Mouse (Mus musculus): ENCODE data around the gene Specc1l. TPM values are rescaled to one million over a fixed set of nuclear protein-coding genes. Genes with fewer than 3 reads are reported as not detected.

Gene Specc1l
- polyA plus RNA-seq (2015; fragmentation: Nextera tagmentation; extraction: Ambion mirVana), result 30.9 and 32.1 TPM in 2 replicates

GRCm38 (mm10) chr10:75211807-75212645 is at the start of gene Specc1l:
Gene Specc1l, plus strand, starts transcription at chr10:75212073.
- Histone ChIP-seq H3K9ac (peak within 1 kb of the TSS; percentile 50), H3K27me3 (no peaks in the 10 kb centered on the region), H3K27ac (replicated peaks) (peak within 1 kb of the TSS; percentile 99), H3K4me3 (replicated peaks) (peak within 1 kb of the TSS; percentile 58), H3K9me3 (replicated peaks) (no peaks in the 10 kb centered on the region), H3K4me1 (peaks cover 6% of the 10 kb centered on the region), H3K36me3 (no peaks in the 10 kb centered on the region), H3K4me2 (replicated peaks) (peak within 1 kb of the TSS; percentile 56)
- ATAC-seq (ENCODE audit: insufficient number of reproducible peaks, low FRiP score, low TSS enrichment, low read depth), result peak; percentile 99
- under 1% methylated on average over 74 of the region's 80 CpGs for WGBS

- Histone ChIP-seq H3K36me3 (peaks cover 60% of the 10 kb centered on the region), H3K4me2 (replicated peaks) (no peak overlapping the region), H3K4me1 (no peaks in the 10 kb centered on the region), H3K4me3 (replicated peaks) (no peak overlapping the region), H3K9me3 (replicated peaks) (no peaks in the 10 kb centered on the region), H3K27me3 (no peaks in the 10 kb centered on the region), H3K9ac (no peak overlapping the region), H3K27ac (replicated peaks) (peak overlapping the region; percentile 44; the same call in 1 of the 2 replicates)
- ATAC-seq (ENCODE audit: insufficient number of reproducible peaks, low FRiP score, low TSS enrichment, low read depth), result no peak
- WGBS, result 55% methylated on average over 10 of the region's 10 CpGs
Measured at GRCm38 (mm10) chr10:75165825-75166481, 45.9 kb upstream of the Specc1l start.

GRCm38 (mm10) chr10:75166601-75167000 is 45.3 kb upstream of the Specc1l start:
- Histone ChIP-seq H3K27me3 (no peaks in the 10 kb centered on the region), H3K36me3 (peaks cover 61% of the 10 kb centered on the region), H3K27ac (replicated peaks) (peak overlapping the region; percentile 44; the same call in 1 of the 2 replicates), H3K9me3 (replicated peaks) (no peaks in the 10 kb centered on the region), H3K4me3 (replicated peaks) (no peak overlapping the region), H3K9ac (no peak overlapping the region), H3K4me2 (replicated peaks) (no peak overlapping the region), H3K4me1 (no peaks in the 10 kb centered on the region)
- 74% methylated on average over 4 of the region's 4 CpGs for WGBS
- no peak for ATAC-seq (ENCODE audit: insufficient number of reproducible peaks, low FRiP score, low TSS enrichment, low read depth)

- 0 out of 2 replicates have a peak, but pooled peaks cover 4% of the 10 kb centered on the region for H3K4me1 ChIP-seq
- H3K4me2 ChIP-seq (replicated peaks), result no peak overlapping the region
- H3K36me3 ChIP-seq, result peaks cover 41% of the 10 kb centered on the region
- no peak overlapping the region for H3K4me3 ChIP-seq (replicated peaks)
- H3K9ac ChIP-seq, result no peak overlapping the region
- no peak for ATAC-seq (ENCODE audit: insufficient number of reproducible peaks, low FRiP score, low TSS enrichment, low read depth)
- no peaks in the 10 kb centered on the region for H3K27me3 ChIP-seq
- 74% methylated on average over 12 of the region's 12 CpGs for WGBS
- H3K27ac ChIP-seq (replicated peaks), result no peak overlapping the region
- no peaks in the 10 kb centered on the region for H3K9me3 ChIP-seq (replicated peaks)
Measured at GRCm38 (mm10) chr10:75170207-75170850, 41.5 kb upstream of the Specc1l start.

- peaks cover 54% of the 10 kb centered on the region for H3K36me3 ChIP-seq
- H3K9me3 ChIP-seq (replicated peaks), result no peaks in the 10 kb centered on the region
- no peak overlapping the region for H3K4me2 ChIP-seq (replicated peaks)
- no peak overlapping the region for H3K9ac ChIP-seq
- no peak overlapping the region; the same call in 1 of the 2 replicates for H3K27ac ChIP-seq (replicated peaks)
- ATAC-seq (ENCODE audit: insufficient number of reproducible peaks, low FRiP score, low TSS enrichment, low read depth), result no peak
- H3K4me1 ChIP-seq, result 0 out of 2 replicates have a peak, but pooled peaks cover 4% of the 10 kb centered on the region
- H3K27me3 ChIP-seq, result no peaks in the 10 kb centered on the region
- no peak overlapping the region for H3K4me3 ChIP-seq (replicated peaks)
- WGBS, result 59% methylated on average over 8 of the region's 8 CpGs
Measured at GRCm38 (mm10) chr10:75173056-75173455, 38.8 kb upstream of the Specc1l start.

- WGBS, result 76% methylated on average over 12 of the region's 12 CpGs
- no peak overlapping the region for H3K4me3 ChIP-seq (replicated peaks)
- H3K4me1 ChIP-seq, result 0 out of 2 replicates have a peak, but pooled peaks cover 4% of the 10 kb centered on the region
- H3K9ac ChIP-seq, result no peak overlapping the region
- peaks cover 54% of the 10 kb centered on the region for H3K36me3 ChIP-seq
- no peaks in the 10 kb centered on the region for H3K9me3 ChIP-seq (replicated peaks)
- no peak overlapping the region for H3K4me2 ChIP-seq (replicated peaks)
- H3K27me3 ChIP-seq, result no peaks in the 10 kb centered on the region
- ATAC-seq (ENCODE audit: insufficient number of reproducible peaks, low FRiP score, low TSS enrichment, low read depth), result no peak
- no peak overlapping the region for H3K27ac ChIP-seq (replicated peaks)
Measured at GRCm38 (mm10) chr10:75173712-75174111, 38.2 kb upstream of the Specc1l start.

GRCm38 (mm10) chr10:75176494-75176893 is 35.4 kb upstream of the Specc1l start:
- ATAC-seq (ENCODE audit: insufficient number of reproducible peaks, low FRiP score, low TSS enrichment, low read depth), result no peak
- Histone ChIP-seq H3K36me3 (peaks cover 65% of the 10 kb centered on the region), H3K27me3 (no peaks in the 10 kb centered on the region), H3K4me1 (0 out of 2 replicates have a peak, but pooled peaks cover 4% of the 10 kb centered on the region), H3K4me3 (replicated peaks) (no peak overlapping the region), H3K27ac (replicated peaks) (no peak overlapping the region), H3K9me3 (replicated peaks) (no peaks in the 10 kb centered on the region), H3K4me2 (replicated peaks) (no peak overlapping the region), H3K9ac (no peak overlapping the region)
- WGBS, result 77% methylated on average over 8 of the region's 8 CpGs

- Histone ChIP-seq H3K4me1 (0 out of 2 replicates have a peak, but pooled peaks cover 4% of the 10 kb centered on the region), H3K9ac (no peak overlapping the region), H3K27ac (replicated peaks) (no peak overlapping the region), H3K9me3 (replicated peaks) (no peaks in the 10 kb centered on the region), H3K27me3 (no peaks in the 10 kb centered on the region), H3K36me3 (peaks cover 80% of the 10 kb centered on the region), H3K4me3 (replicated peaks) (no peak overlapping the region), H3K4me2 (replicated peaks) (no peak overlapping the region)
- 85% methylated on average over 5 of the region's 5 CpGs for WGBS
- ATAC-seq (ENCODE audit: insufficient number of reproducible peaks, low FRiP score, low TSS enrichment, low read depth), result no peak
Measured at GRCm38 (mm10) chr10:75178911-75179310, 33.0 kb upstream of the Specc1l start.

- 30% methylated on average over 14 of the region's 14 CpGs for WGBS
- peak; percentile 25; the same call in 1 of the 2 replicates for ATAC-seq (ENCODE audit: insufficient number of reproducible peaks, low FRiP score, low TSS enrichment, low read depth)
- peaks cover 72% of the 10 kb centered on the region for H3K36me3 ChIP-seq
- H3K27ac ChIP-seq (replicated peaks), result no peak overlapping the region
- no peaks in the 10 kb centered on the region for H3K4me1 ChIP-seq
- H3K4me3 ChIP-seq (replicated peaks), result no peak overlapping the region
- no peak overlapping the region for H3K9ac ChIP-seq
- H3K9me3 ChIP-seq (replicated peaks), result no peaks in the 10 kb centered on the region
- H3K27me3 ChIP-seq, result no peaks in the 10 kb centered on the region
- H3K4me2 ChIP-seq (replicated peaks), result no peak overlapping the region
Measured at GRCm38 (mm10) chr10:75182151-75182774, 29.6 kb upstream of the Specc1l start.

GRCm38 (mm10) chr10:75184826-75185225 is 27.0 kb upstream of the Specc1l start:
- whole genome bisulfite sequencing, result 87% methylated on average over 9 of the region's 9 CpGs
- peaks cover 47% of the 10 kb centered on the region for H3K36me3 ChIP-seq
- ATAC-seq (ENCODE audit: insufficient number of reproducible peaks, low FRiP score, low TSS enrichment, low read depth), result no peak

More at GRCm38 (mm10) chr10:75184826-75185225, 27.0 kb upstream of the Specc1l start:
- Histone ChIP-seq H3K27me3 (no peaks in the 10 kb centered on the region), H3K4me1 (no peaks in the 10 kb centered on the region), H3K27ac (replicated peaks) (no peak overlapping the region), H3K9me3 (replicated peaks) (no peaks in the 10 kb centered on the region), H3K4me2 (replicated peaks) (no peak overlapping the region), H3K9ac (no peak overlapping the region), H3K4me3 (replicated peaks) (no peak overlapping the region)

Measured in embryonic facial prominence, embryonic 15.5 days (tissue).